In genomic region chr6:39515739-39516131, GRCm38 (mm10) we compare ENCODE assay signal across 8 mouse cellular contexts. TPM values are rescaled to one million over a fixed set of nuclear protein-coding genes. Genes with fewer than 3 reads are reported as not detected.
DNase-seq lines count a peak whose midpoint lies in the region; ATAC-seq and TF ChIP-seq lines count a peak whose summit lies in the region.

No protein-coding gene starts in this region.

- H3K4me2 ChIP-seq in lung, postnatal 0 days (replicated peaks; ENCODE audit: low read depth, low read length) = no peak overlapping the region; the same call in 1 of the 2 replicates
- H3K4me2 ChIP-seq in midbrain, postnatal 0 days (ENCODE audit: low read depth, low read length, poor library complexity, severe bottlenecking) = peak overlapping the region; percentile 9; the same call in 1 of the 2 replicates

- 40% methylated on average over 6 of the region's 6 CpGs for WGBS in lung, postnatal 0 days
- WGBS in hindbrain, embryonic 10.5 days = 33% methylated on average over 6 of the region's 6 CpGs
- 22% methylated on average over 6 of the region's 6 CpGs for WGBS in midbrain, postnatal 0 days

- no peaks in the 10 kb centered on the region; the same call in 1 of the 2 replicates for H3K36me3 ChIP-seq in lung, postnatal 0 days (ENCODE audit: insufficient read depth, low read length)
- H3K36me3 ChIP-seq in hindbrain, embryonic 10.5 days = peaks cover 66% of the 10 kb centered on the region
- no peaks in the 10 kb centered on the region; the same call in 1 of the 2 replicates for H3K36me3 ChIP-seq in midbrain, postnatal 0 days (ENCODE audit: insufficient read depth, low read length)

- H3K4me1 ChIP-seq in lung, postnatal 0 days (ENCODE audit: insufficient read depth, low read depth, low read length) = peaks cover 3% of the 10 kb centered on the region; the same call in 1 of the 2 replicates
- peaks cover 6% of the 10 kb centered on the region; the same call in 1 of the 2 replicates for H3K4me1 ChIP-seq in embryonic fibroblast, embryonic 13.5 days (ENCODE audit: control insufficient read depth, insufficient read depth, low read length)
- peaks cover 13% of the 10 kb centered on the region for H3K4me1 ChIP-seq in hindbrain, embryonic 10.5 days (replicated peaks)
- H3K4me1 ChIP-seq in midbrain, postnatal 0 days (ENCODE audit: insufficient read depth, low read length) = no peaks in the 10 kb centered on the region

- no peak for TF ChIP-seq POLR2A in embryonic fibroblast, embryonic 13.5 days (IDR thresholded peaks at IDR 0.05; ENCODE audit: low read depth, low read length)

- H3K9me3 ChIP-seq in lung, postnatal 0 days (ENCODE audit: low read length) = no peaks in the 10 kb centered on the region
- H3K9me3 ChIP-seq in hindbrain, embryonic 10.5 days = peaks cover 12% of the 10 kb centered on the region
- no peaks in the 10 kb centered on the region for H3K9me3 ChIP-seq in midbrain, postnatal 0 days (ENCODE audit: low read length)

- H3K27me3 ChIP-seq in lung, postnatal 0 days (replicated peaks; ENCODE audit: insufficient read depth, low read length) = no peaks in the 10 kb centered on the region
- H3K27me3 ChIP-seq in hindbrain, embryonic 10.5 days (ENCODE audit: insufficient read depth, poor library complexity, severe bottlenecking) = no peaks in the 10 kb centered on the region
- H3K27me3 ChIP-seq in midbrain, postnatal 0 days (ENCODE audit: insufficient read depth, low read length) = no peaks in the 10 kb centered on the region

- ATAC-seq in lung, postnatal 0 days = no peak
- peak; percentile 75 for ATAC-seq in midbrain, postnatal 0 days (ENCODE audit: low FRiP score)
- ATAC-seq in CD4-positive, CD25-positive, alpha-beta regulatory T cell, adult 4 months = no peak

- no peak overlapping the region for H3K4me3 ChIP-seq in lung, postnatal 0 days (ENCODE audit: low read depth, low read length)
- H3K4me3 ChIP-seq in embryonic fibroblast, embryonic 13.5 days (ENCODE audit: insufficient read depth, low read length) = no peak overlapping the region
- no peak overlapping the region for H3K4me3 ChIP-seq in hindbrain, embryonic 10.5 days
- no peak overlapping the region for H3K4me3 ChIP-seq in midbrain, postnatal 0 days (ENCODE audit: low read depth, low read length)

- peak overlapping the region; percentile 47; the same call in 1 of the 2 replicates for H3K27ac ChIP-seq in lung, postnatal 0 days (ENCODE audit: low read length)
- H3K27ac ChIP-seq in embryonic fibroblast, embryonic 13.5 days (ENCODE audit: insufficient read depth, low read length) = peak overlapping the region; percentile 96
- H3K27ac ChIP-seq in hindbrain, embryonic 10.5 days = peak overlapping the region; percentile 59
- H3K27ac ChIP-seq in midbrain, postnatal 0 days (ENCODE audit: low read depth, low read length) = peak overlapping the region; percentile 62

- peak; percentile 22 for DNase-seq in lung, postnatal 0 days (ENCODE audit: low spot score)
- no peak for DNase-seq in lung, adult 18-20 months
- peak; percentile 55 for DNase-seq in hindbrain, embryonic 10.5 days (ENCODE audit: low spot score)
- peak; percentile 55 for DNase-seq in midbrain, postnatal 0 days (ENCODE audit: low spot score)
- no peak for DNase-seq in spleen, postnatal 36 days (ENCODE audit: low spot score in 2 of 2)
- DNase-seq in right cerebral cortex, postnatal 10 days (ENCODE audit: low spot score in 2 of 2) = no peak

- no peak for TF ChIP-seq EP300 in lung, postnatal 0 days (IDR thresholded peaks at IDR 0.05)

- no peak overlapping the region for H3K9ac ChIP-seq in lung, postnatal 0 days (replicated peaks; ENCODE audit: low read depth)
- no peak overlapping the region for H3K9ac ChIP-seq in midbrain, postnatal 0 days (replicated peaks; ENCODE audit: low read length, poor library complexity, severe bottlenecking)

- TF ChIP-seq CTCF in lung, postnatal 0 days (IDR thresholded peaks at IDR 0.05) = no peak
- TF ChIP-seq CTCF in embryonic fibroblast, embryonic 13.5 days (IDR thresholded peaks at IDR 0.05; ENCODE audit: borderline replicate concordance, insufficient read depth, low read length) = no peak
- no peak for TF ChIP-seq CTCF in midbrain, postnatal 0 days (IDR thresholded peaks at IDR 0.05)

RNA-seq across cellular contexts. Expression of gene Dennd2a, which starts 41.9 kb away (rescaled TPM):
- polyA plus RNA-seq in lung, postnatal 0 days (2015; fragmentation: Nextera tagmentation; extraction: Ambion mirVana) = 13.4 and 13.8 TPM in 2 replicates
- 15.5 and 16.1 TPM in 2 replicates for polyA plus RNA-seq in embryonic fibroblast, embryonic 13.5 days (2011; ENCODE audit: insufficient read length, low read depth, missing spikeins)
- 42.7 and 45.6 TPM in 2 replicates for polyA plus RNA-seq in hindbrain, embryonic 10.5 days (2016; fragmentation: Nextera tagmentation; extraction: Ambion mirVana)
- total RNA-seq in midbrain, postnatal 0 days (2014; rRNA removed) = 15.9 and 22.4 TPM in 2 replicates
- 7.8 and 9.8 TPM in 2 replicates for polyA plus RNA-seq in midbrain, postnatal 0 days (2015; fragmentation: Nextera tagmentation; extraction: Ambion mirVana)
- under 1 TPM in 1 of 2 experiments, not detected in 1; 0.65 TPM for polyA plus RNA-seq in CD4-positive, CD25-positive, alpha-beta regulatory T cell, adult 4 months (2017; shearing (Covaris generic))

RNA-seq across cellular contexts. Expression of gene Adck2, which starts 57.9 kb away (rescaled TPM):
- 24.6 and 25.7 TPM in 2 replicates for polyA plus RNA-seq in lung, postnatal 0 days (2015; fragmentation: Nextera tagmentation; extraction: Ambion mirVana)
- 10.3 and 11.2 TPM in 2 replicates for polyA plus RNA-seq in embryonic fibroblast, embryonic 13.5 days (2011; ENCODE audit: insufficient read length, low read depth, missing spikeins)
- 29.3 and 30.8 TPM in 2 replicates for polyA plus RNA-seq in hindbrain, embryonic 10.5 days (2016; fragmentation: Nextera tagmentation; extraction: Ambion mirVana)
- total RNA-seq in midbrain, postnatal 0 days (2014; rRNA removed) = 16.9 and 31.0 TPM in 2 replicates
- 44.9 and 45.9 TPM in 2 replicates for polyA plus RNA-seq in midbrain, postnatal 0 days (2015; fragmentation: Nextera tagmentation; extraction: Ambion mirVana)
- 10 to 100 TPM; 27.8 to 29.7 TPM for polyA plus RNA-seq in CD4-positive, CD25-positive, alpha-beta regulatory T cell, adult 4 months (2017; shearing (Covaris generic))

Comparison
In these comparisons a context has a peak if more than half of its experiments do, and no peak if none do; other contexts are left out.
1. DNase-seq: peak in lung, postnatal 0 days (single experiment), hindbrain, embryonic 10.5 days (single experiment) and midbrain, postnatal 0 days (single experiment); none in lung, adult 18-20 months (0 of 2), spleen, postnatal 36 days (0 of 2) and right cerebral cortex, postnatal 10 days (0 of 2).
2. Peak in every context shown above with its lines, with median percentiles within 50 percentile points of each other: H3K27ac ChIP-seq.